Mouse (Mus musculus): ENCODE results near the gene Hoxa3.

The Hoxa3 gene

GRCm38 (mm10) chr6:52219234-52219942, 6.3 kb upstream of the Hoxa3 start:
- DNase-seq = peak in 1 of 2 experiments; percentile 14

GRCm38 (mm10) chr6:52218643-52219215, 5.6 kb upstream of the Hoxa3 start:
- peak in 1 of 2 experiments; percentile 21 for DNase-seq

- DNase-seq = peak in 1 of 2 experiments; percentile 21
Measured at GRCm38 (mm10) chr6:52217895-52218642, 4.9 kb upstream of the Hoxa3 start.

DNA sequence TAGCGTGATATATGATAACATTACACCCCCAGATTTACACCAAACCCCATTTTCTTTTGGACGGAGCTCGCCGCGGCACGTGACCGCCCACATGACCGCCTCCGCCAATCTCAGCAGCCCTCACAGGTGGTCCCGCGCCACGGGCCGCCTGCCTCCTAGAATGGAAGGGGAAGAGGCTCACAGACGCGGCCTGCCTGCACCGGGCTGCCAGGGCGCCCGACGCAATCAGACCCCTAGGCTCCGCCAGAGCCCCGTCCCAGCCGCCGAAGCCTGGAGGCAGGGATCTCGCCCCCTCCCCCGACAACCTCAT, 4.3 kb upstream of the Hoxa3 start:
- peak; percentile 55 to 81 for DNase-seq

DNA sequence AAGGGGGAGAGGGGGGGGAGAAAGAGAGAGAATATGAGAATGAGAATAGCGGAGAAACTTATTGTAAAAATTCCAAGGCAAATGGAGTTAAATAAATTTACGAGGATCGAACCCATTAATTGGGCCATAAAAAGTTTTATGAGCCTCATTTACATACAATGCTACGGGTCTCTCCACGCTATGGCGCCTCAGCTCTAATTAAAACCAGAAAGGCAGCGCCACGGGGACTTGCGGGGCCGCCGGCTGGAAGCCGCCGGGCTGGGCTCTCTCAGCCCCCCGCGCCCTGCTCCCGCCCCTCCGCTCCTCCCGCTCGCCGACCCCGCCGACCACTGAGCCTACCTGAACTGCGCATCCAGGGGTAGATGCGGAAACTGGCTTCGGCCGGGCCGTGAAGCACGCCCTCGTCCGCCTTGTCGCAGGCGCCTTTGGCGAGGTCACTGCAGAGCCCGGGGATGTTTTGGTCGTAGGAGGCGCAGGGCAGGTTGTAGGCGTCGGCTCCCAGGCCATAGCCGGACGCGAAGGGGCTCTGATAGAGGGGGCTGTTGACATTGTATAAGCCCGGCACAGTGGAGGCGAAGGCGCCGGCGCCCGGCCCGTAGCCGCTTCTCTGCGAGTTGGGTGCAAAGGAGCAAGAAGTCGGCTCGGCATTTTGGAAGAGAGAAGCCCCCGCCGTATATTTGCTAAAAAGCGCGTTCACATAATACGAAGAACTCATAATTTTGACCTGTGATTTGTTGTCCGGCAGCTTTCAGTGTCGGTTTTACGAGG, 3.7 kb upstream of the Hoxa3 start:
- peak in 1 of 2 experiments; percentile 37 for DNase-seq

DNA sequence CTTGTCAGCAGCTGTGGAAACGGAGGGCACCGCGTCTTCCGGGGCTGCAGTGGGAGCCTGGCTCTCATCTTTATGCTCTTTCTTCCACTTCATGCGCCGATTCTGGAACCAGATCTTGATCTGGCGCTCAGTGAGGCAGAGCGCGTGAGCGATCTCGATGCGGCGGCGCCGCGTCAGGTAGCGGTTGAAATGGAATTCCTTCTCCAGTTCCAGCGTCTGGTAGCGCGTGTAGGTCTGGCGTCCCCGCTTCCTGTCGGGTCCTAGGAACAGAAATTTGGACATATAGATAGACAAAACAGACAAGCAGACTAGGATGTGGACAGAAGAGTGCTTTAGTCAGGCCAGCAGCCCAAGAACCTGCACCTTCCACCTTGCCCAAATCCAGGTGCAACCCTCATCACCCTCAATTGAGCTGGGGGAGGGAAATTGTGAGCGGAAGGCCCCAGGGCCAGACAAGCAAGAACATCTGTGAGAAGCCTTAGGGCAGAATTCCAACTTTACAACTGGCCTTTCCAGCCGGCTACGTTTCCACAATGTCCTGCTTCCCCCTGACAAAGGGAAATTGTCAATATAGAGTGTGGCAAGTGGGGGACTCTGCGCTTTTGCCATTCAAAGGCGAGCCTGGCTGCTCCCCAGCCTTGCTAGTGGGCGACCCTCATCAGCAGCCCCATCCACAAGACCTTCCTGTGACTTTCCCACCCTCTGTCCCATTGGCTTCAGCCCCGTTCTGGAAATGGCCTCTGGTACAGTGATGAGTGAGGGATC, 2.8 kb upstream of the Hoxa3 start:
- DNase-seq = peak in 1 of 2 experiments; percentile 6

GRCm38 (mm10) chr6:52215070-52215469, 1.9 kb upstream of the Hoxa3 start:
- DNase-seq = no peak

- DNase-seq = no peak
Measured at GRCm38 (mm10) chr6:52214271-52214670, 1.1 kb upstream of the Hoxa3 start.

- peak in 1 of 2 experiments; percentile 47 for DNase-seq
Measured at GRCm38 (mm10) chr6:52212556-52213118, 499 bp downstream of the Hoxa3 start.

DNA sequence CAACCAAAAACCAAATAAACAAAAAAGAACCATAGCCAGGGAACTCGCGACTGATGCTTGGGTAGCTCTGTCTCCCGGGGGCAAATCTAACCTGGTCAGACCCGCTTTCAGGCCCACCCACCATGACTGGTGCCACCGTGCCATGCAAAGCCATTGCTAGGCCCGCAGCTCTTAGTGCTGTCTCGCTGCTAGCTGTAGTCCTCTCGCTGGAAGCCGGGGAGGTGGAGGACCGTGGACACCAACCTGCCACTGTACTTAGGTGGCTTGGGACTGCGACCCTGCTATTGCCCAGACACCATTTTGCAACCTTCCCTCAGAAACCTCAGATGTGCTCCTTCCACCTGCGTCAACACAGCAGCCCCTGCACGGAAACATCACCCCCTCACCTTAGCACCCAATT, 1.2 kb downstream of the Hoxa3 start:
- peak in 1 of 2 experiments; percentile 33 for DNase-seq

DNA sequence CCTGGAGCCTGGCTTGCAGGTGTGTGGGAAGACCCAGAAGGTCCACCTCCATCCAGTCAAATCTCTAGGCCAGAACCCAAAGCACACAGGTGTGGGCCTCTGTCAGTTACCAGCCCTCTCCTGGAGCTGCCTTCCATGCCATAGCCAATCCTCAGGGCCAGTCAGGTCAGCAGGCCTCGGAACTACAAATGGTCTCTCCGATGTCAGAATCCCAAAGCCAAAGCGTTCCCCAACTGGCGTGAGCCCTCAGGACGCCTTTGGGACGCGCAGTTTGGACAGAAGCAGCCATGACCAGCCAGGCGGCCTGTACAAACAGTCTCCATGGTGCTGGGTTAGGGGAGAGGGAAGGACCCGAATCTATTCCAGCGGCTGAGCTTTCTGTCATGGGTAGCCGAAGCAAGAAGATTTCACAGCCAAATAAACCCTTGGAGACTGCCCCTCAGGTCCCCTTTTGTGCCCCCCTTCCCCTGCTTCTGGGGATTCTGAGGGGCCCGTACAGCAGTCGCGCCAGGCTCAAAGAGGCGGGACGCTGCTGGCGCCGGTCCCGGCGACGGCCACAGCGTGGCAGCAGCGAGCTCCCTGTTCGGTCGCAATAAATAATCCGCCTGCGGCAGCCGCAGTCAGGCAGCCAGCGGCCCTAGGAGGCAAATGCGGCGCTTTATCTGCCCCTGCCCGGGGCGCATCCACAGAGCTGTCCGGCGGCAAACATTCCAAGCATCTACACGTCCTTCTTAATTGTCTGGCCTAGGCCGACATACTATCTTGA, 1.8 kb downstream of the Hoxa3 start:
- peak; percentile 86 to 88 for DNase-seq

GRCm38 (mm10) chr6:52209685-52210046, 3.5 kb downstream of the Hoxa3 start:
- no peak for DNase-seq

DNA sequence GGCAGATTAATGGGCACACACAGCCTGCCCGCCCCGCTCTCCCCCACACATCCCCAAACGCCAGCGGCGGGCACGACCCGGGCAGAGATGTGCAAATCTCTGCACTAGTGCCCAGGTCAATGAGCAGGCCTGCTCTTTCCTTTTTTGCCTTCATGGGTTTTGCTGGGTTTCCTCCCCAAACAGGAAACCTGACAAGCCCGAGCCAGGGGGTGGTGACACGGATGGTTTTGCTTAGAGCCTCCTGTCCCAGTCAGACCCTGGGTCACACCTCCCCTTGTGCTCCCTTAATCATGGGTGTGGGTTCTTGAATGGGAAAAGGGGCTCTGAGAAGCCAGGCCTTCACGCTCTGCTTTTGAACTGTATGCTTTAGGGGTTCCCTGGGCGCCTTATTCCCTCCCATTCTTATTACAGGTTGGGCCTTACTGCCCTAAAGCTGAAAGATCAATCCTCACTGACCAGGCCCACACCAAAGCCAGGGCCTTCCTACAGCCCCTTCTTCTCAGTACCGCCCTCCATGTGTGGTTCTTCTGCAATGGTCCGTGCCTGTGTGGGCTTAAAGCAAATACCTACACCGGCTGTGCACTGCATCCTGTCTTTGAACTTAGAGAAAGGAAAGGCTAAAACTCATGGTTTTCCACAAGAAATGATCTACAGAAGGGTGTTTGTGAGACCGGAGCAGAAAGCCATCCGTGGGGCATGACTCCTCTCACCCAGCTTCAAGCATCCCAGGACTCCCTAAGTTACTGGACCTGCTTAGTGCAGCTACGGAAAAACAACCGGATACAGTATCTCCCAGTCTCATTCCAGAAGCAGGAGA, 4.1 kb downstream of the Hoxa3 start:
- DNase-seq = no peak

DNA sequence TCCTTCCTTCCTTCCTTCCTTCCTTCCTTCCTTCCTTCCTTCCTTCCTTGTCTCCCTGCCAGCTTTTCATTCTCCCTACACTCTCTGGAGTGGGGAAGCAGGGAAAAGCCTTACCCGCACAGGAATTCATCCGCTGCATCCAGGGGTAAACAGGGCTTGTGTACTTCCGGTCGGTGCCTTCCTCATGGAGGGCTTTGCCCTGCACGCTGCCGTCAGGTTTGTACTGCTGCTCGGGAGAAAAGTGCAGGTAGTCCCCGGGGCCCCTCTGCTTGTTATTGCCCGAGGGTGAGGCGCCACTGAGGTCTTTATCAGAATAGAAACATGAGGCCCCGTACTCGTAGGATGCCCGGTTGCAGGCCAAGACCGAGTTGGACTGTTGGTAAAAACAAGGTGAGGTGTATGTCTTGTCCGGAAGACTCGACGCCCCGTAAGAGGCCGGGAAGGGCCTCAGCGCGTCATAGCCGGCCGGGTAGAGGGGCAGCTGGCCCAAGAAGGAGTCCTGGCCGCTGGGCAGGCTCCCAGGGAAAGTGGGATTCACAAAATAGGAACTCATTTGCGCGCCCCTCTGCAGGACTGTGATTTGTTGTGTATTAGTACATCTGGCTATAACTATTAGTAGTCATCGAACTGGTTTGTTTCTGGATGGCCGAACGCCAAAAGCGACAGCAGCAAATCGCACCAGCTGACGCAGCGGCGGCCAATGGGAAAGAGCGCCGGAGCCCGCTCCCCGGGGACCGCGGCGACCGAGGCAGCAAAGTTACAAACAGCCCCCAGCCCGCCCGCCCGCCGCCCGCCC, 4.9 kb downstream of the Hoxa3 start, which contains the start of gene Hoxa6:
Hoxa6 (minus strand) TSS at position 651 of the 796 bp plus-strand sequence.
- DNase-seq = peak; percentile 65 to 79

DNA sequence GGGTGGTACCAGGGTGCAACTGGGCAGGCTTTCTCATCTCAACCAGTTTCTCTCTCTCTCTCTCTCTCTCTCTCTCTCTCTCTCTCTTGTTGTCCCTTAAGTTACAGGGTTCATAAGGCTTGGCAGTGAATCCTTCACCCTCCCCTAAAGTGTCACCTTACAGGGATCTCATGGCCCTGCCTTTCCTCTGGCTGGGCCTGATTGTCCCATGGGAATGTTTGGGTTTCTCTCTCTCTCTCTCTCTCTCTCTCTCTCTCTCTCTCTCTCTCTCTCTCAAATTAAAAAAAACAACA, 5.5 kb downstream of the Hoxa3 start:
- DNase-seq = no peak

GRCm38 (mm10) chr6:52206882-52207683, 6.1 kb downstream of the Hoxa3 start:
- no peak for DNase-seq

DNA sequence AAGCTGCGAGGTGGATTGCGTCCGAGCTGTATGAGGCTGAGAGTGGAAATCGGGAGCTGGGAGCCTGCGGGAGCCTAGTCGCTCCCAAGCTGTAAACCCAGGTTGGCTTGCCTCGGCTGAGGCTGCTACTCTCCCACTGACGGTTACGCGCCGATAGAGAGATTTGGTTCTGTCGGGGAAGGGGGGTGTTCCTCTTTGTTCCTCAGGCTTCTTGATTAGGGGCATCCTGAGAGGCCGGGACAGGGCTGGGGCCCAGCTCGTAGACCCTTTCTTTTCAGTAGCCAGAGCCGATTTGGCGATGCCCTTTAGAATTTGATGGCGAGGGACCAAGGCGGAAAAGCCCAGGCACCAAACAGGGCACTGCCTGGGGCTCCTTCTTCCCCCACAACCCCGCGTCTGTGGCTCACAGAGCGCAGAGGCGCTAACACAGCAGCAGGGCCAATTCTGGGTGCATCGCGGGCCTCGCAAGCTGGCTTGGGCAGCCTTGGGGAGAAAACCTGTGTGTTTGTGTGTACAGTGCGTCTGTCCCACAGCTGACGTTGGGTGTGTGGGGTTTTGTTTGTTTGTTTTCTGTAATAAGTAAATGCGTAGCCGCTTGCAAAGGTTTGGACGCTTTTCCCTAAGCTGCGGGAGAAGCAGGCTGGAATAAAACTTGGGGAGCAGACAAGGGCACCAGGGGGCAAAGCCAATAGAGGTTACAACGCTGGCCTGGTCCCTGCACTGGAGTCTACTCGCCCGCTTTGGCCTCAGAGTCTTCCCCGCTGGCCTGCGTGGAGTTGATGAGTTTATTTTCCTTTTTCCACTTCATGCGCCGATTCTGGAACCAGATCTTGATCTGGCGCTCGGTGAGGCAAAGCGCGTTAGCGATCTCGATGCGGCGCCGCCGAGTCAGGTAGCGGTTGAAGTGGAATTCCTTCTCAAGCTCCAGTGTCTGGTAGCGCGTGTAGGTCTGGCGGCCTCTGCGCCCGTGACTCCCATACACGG, 7.2 kb downstream of the Hoxa3 start:
- peak in 1 of 2 experiments; percentile 38 for DNase-seq

DNA sequence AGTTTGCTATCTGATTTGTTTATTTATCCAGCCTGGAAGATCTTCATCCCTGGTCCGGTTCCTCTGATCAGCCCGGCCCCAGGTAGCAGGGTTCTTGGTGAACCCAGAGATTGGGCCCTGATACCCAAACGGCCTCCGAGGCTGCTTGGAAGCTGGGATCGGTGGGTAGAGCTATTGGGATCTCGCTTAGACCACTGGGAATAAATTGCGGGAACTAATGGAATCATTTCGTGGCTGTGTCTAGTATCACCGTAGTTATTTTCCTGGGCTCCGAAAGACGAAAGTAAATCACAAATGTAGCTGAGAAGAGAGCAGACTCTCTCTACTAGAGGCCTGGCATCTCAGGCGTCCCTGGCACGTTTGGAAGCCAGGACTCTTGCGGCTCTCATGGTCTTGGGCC, 7.9 kb downstream of the Hoxa3 start:
- DNase-seq = no peak

Measured in lung, postnatal 4 days (tissue).